Mouse (Mus musculus): ENCODE data around the gene Echdc2.

DNA sequence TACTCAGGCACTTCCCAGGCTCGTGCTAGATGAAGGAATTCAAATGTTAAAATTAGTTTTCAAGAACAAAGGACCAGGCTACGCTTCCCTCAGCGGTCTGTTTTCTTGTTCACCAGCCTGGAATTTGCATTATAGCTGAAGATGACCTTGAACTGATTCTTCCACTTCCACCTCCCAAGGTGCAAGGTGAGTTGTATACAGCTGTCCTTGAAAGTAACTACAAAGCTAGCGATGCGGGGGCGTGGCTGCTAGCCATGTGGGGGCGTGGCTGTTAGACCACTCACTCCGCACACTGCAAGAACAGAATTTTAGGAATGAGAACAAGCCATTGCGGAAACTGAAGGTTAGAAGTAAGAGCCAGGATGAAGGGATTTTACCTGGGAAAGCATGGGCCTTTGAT, 53.8 kb downstream of the Echdc2 start:
- TF ChIP-seq POLR2A (IDR thresholded peaks at IDR 0.05; ENCODE audit: low read depth, low read length) (no peak), EP300 (IDR thresholded peaks at IDR 0.05; ENCODE audit: low read length) (no peak), CTCF (conservative IDR thresholded peaks at IDR 0.05 in 1 of 2, IDR thresholded peaks at IDR 0.05 in 1 of 2; ENCODE audit: low read depth in 2 of 2, low read length in 2 of 2) (no peak), E2F4 (IDR thresholded peaks at IDR 0.05; ENCODE audit: insufficient replicate concordance, low read depth, low read length) (no peak), ZC3H11A (IDR thresholded peaks at IDR 0.05; ENCODE audit: low read depth, low read length) (no peak)

Measured in CH12.LX (cell line).